Mouse (Mus musculus) erythroblast, embryonic 14.5 days (primary cell): ENCODE measurements around the gene Brd4.

Experiments
- GATA1 ChIP-seq: IDR thresholded peaks from 2 replicates; pipeline ENCODE4 v1.6.1; 2012; ENCODE audit warnings: low read length, inconsistent platforms, mixed read lengths
- TAL1 ChIP-seq: IDR thresholded peaks from 3 replicates; pipeline ENCODE4 v1.6.1; 2012; ENCODE audit warnings: low read length, inconsistent platforms, mixed read lengths

DNA sequence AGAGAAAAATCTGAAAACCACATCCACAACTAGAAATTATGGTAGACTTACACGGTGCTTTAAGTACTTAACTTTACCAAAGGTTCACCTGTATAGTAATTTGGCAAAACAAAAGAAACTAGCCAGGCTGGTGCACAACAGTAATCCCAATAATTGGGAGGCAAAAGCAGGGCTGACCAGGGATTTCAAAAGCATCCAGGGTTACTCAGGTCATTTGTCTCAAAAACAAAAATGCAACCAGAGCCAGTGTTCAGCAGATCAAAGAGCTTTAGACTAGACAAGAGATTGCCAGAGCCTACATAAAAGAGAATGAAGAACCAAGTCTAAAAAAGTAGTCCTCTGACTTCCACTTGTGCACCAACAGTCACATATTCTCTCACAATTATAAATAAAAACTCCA is 7.3 kb downstream of the Brd4 start:
- TF ChIP-seq GATA1, result no peak
- no peak for TF ChIP-seq TAL1
